Mouse (Mus musculus): Measurements from ENCODE around the gene Plekhg6. TPM values are rescaled to one million over a fixed set of nuclear protein-coding genes. Genes with fewer than 3 reads are reported as not detected.

Plekhg6 gene
- 0.49 TPM for polyA plus RNA-seq (2021)

DNA sequence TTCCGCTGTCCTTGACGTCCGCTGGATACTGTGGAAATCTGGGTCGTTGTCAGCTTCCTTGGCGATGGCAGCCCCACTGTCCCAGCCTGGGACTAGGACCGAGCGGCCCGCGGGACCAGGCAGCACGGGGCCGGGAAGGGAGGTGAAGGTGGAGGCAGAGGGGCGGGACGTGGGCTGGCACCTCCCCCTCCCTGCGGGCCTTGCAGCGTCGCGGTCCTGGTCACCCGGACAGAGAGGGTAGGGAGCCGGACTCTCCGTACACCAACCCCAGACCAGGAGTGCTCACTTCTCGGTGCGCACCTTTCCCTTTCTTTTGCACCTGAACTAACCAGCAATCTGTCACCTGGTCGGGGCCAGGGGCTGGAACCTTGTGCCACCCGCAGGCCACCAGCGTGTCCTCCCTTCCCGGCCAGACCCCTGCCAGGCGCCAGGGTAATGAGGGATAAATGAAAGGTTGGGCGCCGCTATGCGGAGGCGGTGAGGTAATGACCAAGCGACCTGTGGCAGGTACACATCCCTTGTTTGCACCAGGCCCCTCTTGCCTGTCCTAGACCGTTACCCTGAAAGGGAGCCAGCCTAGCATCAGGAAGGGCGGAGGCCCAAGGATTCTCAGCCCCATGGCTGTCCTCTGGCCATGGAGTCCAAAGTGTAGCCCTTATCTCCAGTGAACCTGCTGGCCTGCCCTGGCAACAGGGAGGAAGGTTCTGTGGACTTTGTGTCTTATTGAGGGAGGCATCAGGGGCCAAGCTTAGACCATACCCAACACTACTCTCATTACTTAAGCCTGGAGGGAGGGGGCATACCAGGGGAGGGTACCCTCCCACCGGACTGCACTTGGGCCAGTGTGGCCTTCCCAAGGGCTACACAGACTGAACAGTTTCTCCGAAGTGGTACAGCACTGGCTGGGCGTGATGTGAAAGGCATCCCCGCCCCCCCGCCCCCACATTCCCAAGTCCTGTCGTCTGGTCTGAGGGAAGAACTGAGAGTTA lies at the start of gene Plekhg6:
TSS of gene Plekhg6 (minus strand) at position 422 of the 989 bp plus-strand sequence.
- DNase-seq (ENCODE audit: low read depth, low spot score) (no peak), ATAC-seq (no peak)
- ChIA-PET CTCF (interaction anchor here (1.0 to 1.5 kb wide), 2 partner anchors 24 to 105 kb away, joined by 3 read pairs; no protein-coding TSS in a partner anchor), POLR2A (interaction anchor here (0.6 kb wide), 1 partner anchor 96 kb away, joined by 4 read pairs; no protein-coding TSS in a partner anchor)
- in situ Hi-C loops (cut with MboI; ENCODE audit: low pct_unique_long_range_greater_than_20kb) = no loop called here
- no peak for TF ChIP-seq CTCF (IDR thresholded peaks at IDR 0.05)
- no peaks in the 10 kb centered on the region for H3K27me3 ChIP-seq

DNA sequence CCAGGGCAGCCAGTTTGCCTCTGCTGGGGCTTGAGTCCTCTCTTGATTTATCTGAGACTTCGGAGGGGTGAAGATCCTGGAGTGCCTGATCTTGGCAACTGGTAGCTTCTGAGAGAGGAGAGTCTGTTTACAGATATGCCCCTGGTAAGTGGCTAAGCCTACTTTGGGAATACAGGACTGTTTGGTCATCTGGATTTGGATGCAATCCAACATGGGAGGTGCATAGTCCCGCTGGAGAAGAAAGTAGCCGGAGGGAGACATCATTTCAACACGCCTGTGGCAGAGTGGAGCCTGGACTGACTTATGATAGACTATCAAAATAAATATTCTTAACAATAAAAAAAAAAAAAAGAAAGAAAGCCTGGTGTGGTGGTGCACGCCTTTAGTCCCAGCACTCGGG lies 49.1 kb upstream of the Plekhg6 start:
- H3K27me3 ChIP-seq = no peaks in the 10 kb centered on the region
- ChIA-PET POLR2A (no interaction called here), CTCF (interaction anchor here (0.7 to 1.0 kb wide), 2 partner anchors 12 to 63 kb away, joined by 3 read pairs; no protein-coding TSS in a partner anchor)
- no peak for TF ChIP-seq CTCF (IDR thresholded peaks at IDR 0.05)
- ATAC-seq (no peak), DNase-seq (ENCODE audit: low read depth, low spot score) (no peak)
- in situ Hi-C loops (cut with MboI; ENCODE audit: low pct_unique_long_range_greater_than_20kb) = loop anchor here (5.0 kb wide), 2 partner anchors 53 to 173 kb away; no protein-coding TSS in a partner anchor

DNA sequence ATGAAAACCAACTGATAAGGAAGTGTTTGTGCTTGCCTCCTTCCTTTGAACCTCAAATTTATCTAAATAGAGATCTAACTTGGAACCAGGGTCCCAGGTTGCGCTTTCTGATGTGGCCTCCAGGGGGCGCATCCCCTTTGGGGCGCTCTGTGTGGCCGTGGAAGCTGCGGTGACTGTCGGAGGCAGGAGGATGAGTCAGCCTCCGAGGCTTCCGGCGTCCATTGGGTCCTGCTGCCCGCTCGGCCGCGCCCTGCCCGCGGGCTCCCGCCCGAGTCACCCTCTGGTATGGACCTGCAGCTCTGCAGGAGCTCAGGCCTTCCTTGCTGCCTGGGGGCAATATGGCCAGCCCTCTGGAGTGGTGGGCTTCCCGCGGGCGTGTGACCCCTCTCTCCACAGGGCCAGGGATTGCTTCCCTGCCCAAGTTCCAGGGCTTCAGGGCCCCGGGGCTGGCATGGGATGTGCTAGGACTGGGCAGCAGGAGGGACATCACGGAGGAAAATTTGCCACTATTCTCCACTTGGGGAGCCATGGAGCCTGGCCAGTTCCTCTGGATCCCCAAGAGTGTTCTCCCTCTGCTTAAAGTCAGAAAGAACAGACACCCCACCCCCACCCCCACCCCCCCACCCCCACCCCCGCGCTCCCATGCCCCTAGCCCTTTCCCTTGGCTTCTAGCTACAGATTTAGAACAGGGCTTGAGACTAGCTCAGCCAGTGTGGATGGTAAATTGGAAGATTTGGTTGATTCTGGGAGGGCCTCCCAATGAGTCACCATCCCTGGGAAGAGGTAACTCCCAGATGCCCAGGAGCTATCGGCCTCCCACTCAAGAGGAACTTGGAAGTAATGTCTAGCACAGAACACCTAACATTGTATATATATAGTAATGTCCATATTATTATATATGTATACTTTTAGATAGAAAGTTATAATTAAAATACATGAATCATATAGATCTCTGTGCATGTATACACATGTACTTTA lies 46.1 kb upstream of the Plekhg6 start:
- in situ Hi-C loops (cut with MboI; ENCODE audit: low pct_unique_long_range_greater_than_20kb) = loop anchor here (5.0 kb wide), 2 partner anchors 56 to 176 kb away; no protein-coding TSS in a partner anchor
- POLR2A ChIA-PET = interaction anchor here (1.7 kb wide), 2 partner anchors 63 to 67 kb away, joined by 3 to 5 read pairs; partner anchors contain the start of gene Cd9
- peak; percentile 57 for DNase-seq (ENCODE audit: low read depth, low spot score)
- ATAC-seq = peak; percentile 82
- no peaks in the 10 kb centered on the region for H3K27me3 ChIP-seq
- no peak for TF ChIP-seq CTCF (IDR thresholded peaks at IDR 0.05)
- CTCF ChIA-PET = interaction anchor here (0.8 to 4.8 kb wide), 9 partner anchors 12 to 176 kb away, joined by 3 to 19 read pairs (median 4); no protein-coding TSS in a partner anchor

- H3K27me3 ChIP-seq = no peaks in the 10 kb centered on the region
- DNase-seq (ENCODE audit: low read depth, low spot score) = no peak
- ChIA-PET POLR2A (interaction anchor here (1.0 to 1.7 kb wide), 3 partner anchors 56 to 147 kb away, joined by 3 to 4 read pairs (median 3); no protein-coding TSS in a partner anchor), CTCF (interaction anchor here (0.6 to 4.8 kb wide), 12 partner anchors 17 to 180 kb away, joined by 3 to 19 read pairs (median 4); no protein-coding TSS in a partner anchor)
- in situ Hi-C loops (cut with MboI; ENCODE audit: low pct_unique_long_range_greater_than_20kb) = loop anchor here (5.0 kb wide), 2 partner anchors 57 to 177 kb away; no protein-coding TSS in a partner anchor
- TF ChIP-seq CTCF (IDR thresholded peaks at IDR 0.05) = no peak
- peak; percentile 8 for ATAC-seq
Observed at GRCm38 (mm10) chr6:125425205-125426090, 44.9 kb upstream of the Plekhg6 start.

- in situ Hi-C loops (cut with MboI; ENCODE audit: low pct_unique_long_range_greater_than_20kb) = no loop called here
- ChIA-PET CTCF (interaction anchor here (0.7 to 4.8 kb wide), 6 partner anchors 18 to 181 kb away, joined by 3 to 19 read pairs (median 6); no protein-coding TSS in a partner anchor), POLR2A (interaction anchor here (1.0 to 1.6 kb wide), 2 partner anchors 57 to 148 kb away, joined by 3 to 4 read pairs; no protein-coding TSS in a partner anchor)
- no peak for TF ChIP-seq CTCF (IDR thresholded peaks at IDR 0.05)
- H3K27me3 ChIP-seq = no peaks in the 10 kb centered on the region
- ATAC-seq = peak; percentile 24
- peak; percentile 75 for DNase-seq (ENCODE audit: low read depth, low spot score)
Observed at GRCm38 (mm10) chr6:125424156-125424555, 43.6 kb upstream of the Plekhg6 start.

DNA sequence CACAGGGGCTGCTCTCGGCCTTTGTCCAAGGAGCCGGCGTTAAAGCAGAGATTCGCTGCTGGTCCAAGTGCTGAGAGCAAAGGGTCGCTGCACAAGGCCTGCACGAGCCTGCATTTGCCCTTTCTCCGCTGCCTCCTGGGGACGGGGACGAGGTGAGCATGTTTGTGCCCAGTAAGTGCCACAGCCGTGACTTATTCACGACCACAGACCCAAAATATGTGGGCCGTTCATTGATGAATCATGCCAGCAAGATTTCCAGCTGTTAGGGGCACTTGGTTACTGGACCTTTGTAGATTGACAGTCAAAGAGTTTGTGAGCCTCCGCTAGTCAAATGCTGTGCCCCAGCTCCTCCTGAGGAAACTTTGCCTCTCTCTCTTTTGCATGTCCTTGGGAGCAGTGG lies 42.9 kb upstream of the Plekhg6 start:
- POLR2A ChIA-PET = no interaction called here
- in situ Hi-C loops (cut with MboI; ENCODE audit: low pct_unique_long_range_greater_than_20kb) = no loop called here
- TF ChIP-seq CTCF (IDR thresholded peaks at IDR 0.05) = no peak
- DNase-seq (ENCODE audit: low read depth, low spot score) = no peak
- CTCF ChIA-PET = interaction anchor here (1.2 to 4.8 kb wide), 4 partner anchors 19 to 182 kb away, joined by 5 to 19 read pairs (median 6); no protein-coding TSS in a partner anchor
- ATAC-seq = no peak
- H3K27me3 ChIP-seq = no peaks in the 10 kb centered on the region

DNA sequence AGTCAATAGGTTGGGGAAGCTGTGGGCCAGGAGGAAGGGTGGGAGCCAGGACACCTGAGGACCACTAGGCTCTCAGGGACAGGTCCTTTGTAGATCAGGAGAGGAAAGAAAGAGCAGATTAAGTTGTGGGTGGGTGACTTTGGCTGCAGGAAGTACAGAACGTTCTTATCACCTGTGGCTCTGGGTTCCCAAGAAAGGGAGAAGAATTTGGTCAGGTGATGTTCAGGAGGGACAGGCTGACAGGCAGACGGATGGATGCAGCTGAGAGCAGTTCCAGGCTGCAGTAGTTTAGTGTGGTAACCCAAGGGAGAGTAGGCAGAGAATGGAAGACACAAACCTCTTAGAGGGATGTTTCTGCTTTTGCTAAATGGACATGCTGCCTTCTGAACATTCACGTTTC lies 42.5 kb upstream of the Plekhg6 start:
- no peak for ATAC-seq
- ChIA-PET CTCF (interaction anchor here (1.5 kb wide), 1 partner anchor 67 kb away, joined by 5 read pairs; no protein-coding TSS in a partner anchor), POLR2A (no interaction called here)
- DNase-seq (ENCODE audit: low read depth, low spot score) = no peak
- in situ Hi-C loops (cut with MboI; ENCODE audit: low pct_unique_long_range_greater_than_20kb) = no loop called here
- TF ChIP-seq CTCF (IDR thresholded peaks at IDR 0.05) = no peak
- H3K27me3 ChIP-seq = no peaks in the 10 kb centered on the region

DNA sequence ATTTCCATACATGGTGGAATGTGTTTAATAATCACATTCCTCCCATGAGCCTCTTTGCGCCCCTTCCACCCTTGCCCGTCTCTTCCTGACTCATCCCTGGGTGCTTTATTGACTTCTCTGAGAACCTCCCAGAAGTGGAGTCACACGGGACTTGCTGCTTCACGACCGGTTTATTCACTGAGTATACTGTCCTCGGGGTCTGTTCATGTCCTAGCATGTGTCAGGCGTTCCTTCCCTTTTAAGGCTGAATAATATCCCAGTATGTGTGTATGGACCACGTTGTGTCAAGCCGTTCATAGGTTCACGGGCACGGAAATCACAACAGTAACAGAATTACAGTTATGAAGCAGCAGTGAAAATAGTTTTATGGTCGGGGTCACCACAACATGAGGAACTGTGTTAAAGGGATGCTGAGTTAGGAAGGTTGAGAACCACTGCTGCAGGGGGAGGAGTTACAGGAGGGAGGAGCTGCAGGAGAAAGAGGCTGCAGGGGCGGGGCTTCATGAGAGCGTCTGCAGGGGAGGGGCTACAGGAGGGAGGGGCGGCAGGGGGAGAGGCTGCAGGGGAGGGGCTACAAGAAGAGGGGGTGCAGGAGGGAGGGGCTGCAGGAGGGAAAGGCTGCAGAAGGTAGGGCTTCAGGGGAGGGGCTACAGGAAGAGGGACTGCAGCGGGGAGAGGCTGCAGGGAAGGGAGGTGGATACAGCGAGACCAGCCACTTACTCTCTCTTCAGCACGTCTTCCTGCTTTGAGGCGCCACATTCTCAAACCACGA lies 41.6 kb upstream of the Plekhg6 start:
- no peaks in the 10 kb centered on the region for H3K27me3 ChIP-seq
- DNase-seq (ENCODE audit: low read depth, low spot score) (no peak), ATAC-seq (no peak)
- ChIA-PET CTCF (interaction anchor here (1.5 to 2.1 kb wide), 2 partner anchors 68 to 177 kb away, joined by 5 to 6 read pairs; no protein-coding TSS in a partner anchor), POLR2A (no interaction called here)
- no peak for TF ChIP-seq CTCF (IDR thresholded peaks at IDR 0.05)
- in situ Hi-C loops (cut with MboI; ENCODE audit: low pct_unique_long_range_greater_than_20kb) = no loop called here

Data from Patski (cell line).